Mouse (Mus musculus) heart, postnatal 0 days (tissue): ENCODE data around the gene Cptp. TPM values are rescaled to one million over a fixed set of nuclear protein-coding genes. Genes with fewer than 3 reads are reported as not detected.

Source experiments
- ATAC-seq: fragments of 200-750 bp; cut with Nextera tagmentation; 2 replicates; pipeline ENCODE4 v1.8.0; 2017; ENCODE audit warnings: low read depth, moderate number of reproducible peaks, moderate library complexity; ENCODE audit not compliant: insufficient read depth
- DNase-seq: peaks from one replicate; pipeline ENCODE4 v3.0.0-alpha.2; 2016; ENCODE audit warnings: low spot score
- H3K27ac ChIP-seq: fragments of 300-500 bp; sonication (generic); 2 replicates; pipeline ENCODE4 v1.5.1; 2014; ENCODE audit warnings: low read depth, mild to moderate bottlenecking
- H3K27me3 ChIP-seq: fragments of 300-500 bp; sonication (generic); 2 replicates; pipeline ENCODE4 v1.6.1; 2014; ENCODE audit warnings: low read length, mixed read lengths; ENCODE audit not compliant: control insufficient read depth, insufficient read depth
- H3K36me3 ChIP-seq: fragments of 300-500 bp; sonication (generic); replicated peaks from 2 replicates; pipeline ENCODE4 v1.6.1; 2014; ENCODE audit warnings: low read length, mixed read lengths; ENCODE audit not compliant: control insufficient read depth, insufficient read depth
- H3K4me1 ChIP-seq: fragments of 300-500 bp; sonication (generic); 2 replicates; pipeline ENCODE4 v1.6.1; 2014; ENCODE audit warnings: antibody characterized with exemption; ENCODE audit not compliant: control insufficient read depth, insufficient read depth
- H3K4me2 ChIP-seq: fragments of 300-500 bp; sonication (generic); 2 replicates; pipeline ENCODE4 v1.6.1; 2014; ENCODE audit warnings: low read depth, mild to moderate bottlenecking, low read length, moderate library complexity
- H3K4me3 ChIP-seq: fragments of 300-500 bp; sonication (generic); 2 replicates; pipeline ENCODE4 v1.5.1; 2014; ENCODE audit warnings: low read depth, low read length
- H3K9ac ChIP-seq: fragments of 300-500 bp; sonication (generic); replicated peaks from 2 replicates; pipeline ENCODE4 v1.6.1; 2014; ENCODE audit warnings: low read depth, low read length, mixed read lengths
- H3K9me3 ChIP-seq: fragments of 300-500 bp; sonication (generic); replicated peaks from 2 replicates; pipeline ENCODE4 v1.6.1; 2016; ENCODE audit warnings: low read length; ENCODE audit not compliant: control insufficient read depth
- CTCF ChIP-seq: IDR thresholded peaks from 2 replicates; pipeline ENCODE4 v1.5.1; 2016; ENCODE audit warnings: antibody characterized with exemption, control low read depth, low read depth
- EP300 ChIP-seq: IDR thresholded peaks from 2 replicates; pipeline ENCODE4 v1.6.1; 2016; ENCODE audit warnings: antibody characterized with exemption, low read depth
- WGBS: fragments of 180-500 bp; shearing (Covaris S2); extraction: QIAGEN DNeasy Blood & Tissue Kit; methylation state at CpG from one replicate; pipeline ENCODE4 v1.1.7; 2014; 5-methylcytosine and 5-hydroxymethylcytosine counted together
- polyA plus RNA-seq: library from polyadenylated mRNA; unstranded; fragments of >200 nt; fragmentation: Nextera tagmentation; extraction: Ambion mirVana; gene quantifications from 2 replicates; pipeline ENCODE4 v1.2.1, GENCODE M21; 2015
- total RNA-seq: library from RNA; depleted of rRNA; stranded (reverse); fragments of >200 nt; gene quantifications from 2 replicates; pipeline ENCODE4 v1.2.3, GENCODE M21; 2014; ENCODE audit warnings: low replicate concordance

Gene Cptp
- total and polyA plus RNA-seq, 2 experiments from 2014 or later: 7.2 to 11.8 TPM

DNA sequence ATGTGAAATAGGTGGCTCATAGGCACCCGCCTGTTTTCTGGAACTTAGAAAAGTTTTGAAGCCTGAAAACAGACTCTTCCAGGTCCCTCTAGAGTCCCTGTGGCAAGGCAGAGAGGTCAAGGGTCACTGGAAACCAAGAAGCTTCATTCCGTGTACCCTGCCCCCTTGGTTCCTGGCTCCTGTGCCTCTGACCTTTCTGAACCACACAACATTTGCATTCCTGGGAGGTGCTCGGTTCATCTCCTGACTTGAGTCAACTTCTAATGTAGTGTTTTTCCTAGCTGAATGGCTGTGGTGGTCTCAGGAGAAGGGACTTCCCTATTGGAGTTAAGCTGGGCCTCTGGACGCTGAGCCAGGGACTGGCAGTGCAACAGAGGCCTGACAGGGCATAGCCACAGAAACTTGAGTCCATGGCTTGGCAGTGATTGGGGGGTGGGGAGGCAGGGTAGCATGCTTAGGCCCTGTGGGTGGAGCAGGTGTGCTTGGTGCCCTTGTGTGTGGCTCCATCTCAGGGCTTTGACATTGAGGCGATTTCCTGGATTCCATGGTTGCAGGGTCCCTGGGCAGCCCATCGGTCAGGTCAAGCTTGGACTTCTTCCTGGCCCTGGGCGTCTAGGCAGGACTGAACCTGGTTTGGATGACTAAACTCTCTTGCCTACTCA is 20.7 kb downstream of the Cptp start:
- Histone ChIP-seq H3K9me3 (no peaks in the 10 kb centered on the region), H3K27me3 (no peaks in the 10 kb centered on the region), H3K4me3 (peak overlapping the region; percentile 63), H3K36me3 (no peaks in the 10 kb centered on the region), H3K9ac (0 out of 2 replicates have a peak overlapping the region, but pooled peaks have one; percentile 80), H3K4me1 (peaks cover 16% of the 10 kb centered on the region), H3K27ac (no peak overlapping the region), H3K4me2 (peak overlapping the region; percentile 74)
- peak; percentile 4 for DNase-seq
- 65% methylated on average over 7 of the region's 7 CpGs for WGBS
- no peak for TF ChIP-seq CTCF
- ATAC-seq: no peak

DNA sequence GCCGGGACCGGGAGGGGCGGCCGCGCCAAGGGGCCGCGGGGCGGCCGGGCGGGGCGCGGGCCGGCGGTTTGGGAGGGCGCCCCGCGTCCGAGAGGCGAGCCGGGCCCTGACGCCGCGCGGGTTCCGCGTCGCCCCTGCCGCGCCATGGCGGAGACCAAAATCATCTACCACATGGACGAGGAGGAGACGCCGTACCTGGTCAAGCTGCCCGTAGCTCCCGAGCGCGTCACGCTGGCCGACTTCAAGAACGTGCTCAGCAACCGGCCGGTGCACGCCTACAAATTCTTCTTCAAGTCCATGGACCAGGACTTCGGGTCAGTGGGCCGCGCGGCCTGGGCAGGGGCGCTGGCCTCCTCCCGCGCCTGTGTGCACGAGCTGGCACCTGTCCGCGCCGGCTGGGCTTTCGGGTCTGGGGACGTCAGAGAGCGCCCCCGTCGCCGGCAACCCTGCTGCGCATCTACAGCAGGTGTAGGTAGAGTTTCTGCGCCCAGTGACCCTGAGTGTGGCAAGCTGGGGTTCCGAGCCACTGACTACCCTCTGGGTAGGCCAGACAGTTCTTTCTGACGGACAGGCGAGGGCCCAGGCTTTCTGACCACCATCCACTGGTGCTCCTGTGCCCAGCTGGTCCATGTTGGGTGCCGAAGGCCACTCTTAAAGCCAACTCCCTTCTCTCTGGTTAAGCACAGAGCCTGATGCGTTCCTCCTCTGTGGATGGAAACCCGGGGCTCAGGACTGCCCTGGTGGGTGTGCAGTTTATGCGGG is 21.5 kb downstream of the Cptp start:
- WGBS: 2% methylated on average over 55 of the region's 69 CpGs
- DNase-seq (peak; percentile 11), ATAC-seq (peak; percentile 46)
- TF ChIP-seq CTCF (no peak), EP300 (no peak)
- Histone ChIP-seq H3K27me3 (no peaks in the 10 kb centered on the region), H3K4me1 (peaks cover 16% of the 10 kb centered on the region), H3K4me2 (peak overlapping the region; percentile 74), H3K9ac (peak overlapping the region; percentile 80), H3K9me3 (no peaks in the 10 kb centered on the region), H3K27ac (peak overlapping the region; percentile 49), H3K36me3 (no peaks in the 10 kb centered on the region), H3K4me3 (peak overlapping the region; percentile 63)

DNA sequence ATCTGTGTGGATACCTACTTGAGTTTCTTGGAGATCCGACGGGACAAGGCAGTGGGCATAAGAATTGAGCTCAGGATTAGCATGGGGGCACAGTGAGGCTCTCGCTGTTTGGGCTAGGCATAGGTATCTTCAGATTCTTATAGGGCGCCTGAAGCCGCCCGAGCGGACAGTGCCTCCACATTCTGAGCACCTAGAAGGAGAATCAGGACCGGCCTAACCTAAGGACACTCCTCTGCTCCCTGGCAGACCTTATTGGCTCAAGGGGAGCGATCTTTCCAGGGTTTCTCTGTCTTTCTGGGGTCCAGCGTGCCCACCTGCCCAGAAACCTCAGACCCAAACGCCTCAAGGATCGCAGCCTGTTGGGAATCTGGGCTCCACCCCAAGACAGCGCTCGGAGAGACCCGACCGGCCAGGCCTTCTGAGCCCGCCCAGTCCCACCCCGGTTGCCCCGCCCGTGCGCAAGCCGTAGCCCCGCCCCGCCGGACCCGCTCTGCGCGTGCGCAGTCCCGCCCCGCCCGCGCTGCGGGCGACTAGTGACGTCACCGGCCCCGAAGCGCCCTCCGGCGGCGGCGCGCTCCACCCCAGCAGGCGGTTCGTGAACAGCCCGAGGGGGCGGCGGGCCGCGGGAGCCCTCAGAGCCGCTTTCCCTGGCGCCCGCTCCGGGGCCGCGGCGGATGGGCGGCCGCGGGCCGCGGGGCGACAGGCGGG is 22.2 kb downstream of the Cptp start, which contains the start of gene Dvl1:
Dvl1 (plus strand) TSS at position 532 of the 708 bp plus-strand sequence.
- WGBS: 2% methylated on average over 43 of the region's 65 CpGs
- peak; percentile 94 for ATAC-seq
- no peaks in the 10 kb centered on the region for H3K9me3 ChIP-seq
- TF ChIP-seq CTCF: peak; percentile 39
- no peak for TF ChIP-seq EP300
- peak within 1 kb of the TSS; percentile 80 for H3K9ac ChIP-seq
- H3K4me2 ChIP-seq: peak within 1 kb of the TSS; percentile 74
- no peaks in the 10 kb centered on the region for H3K36me3 ChIP-seq
- DNase-seq: peak; percentile 88
- H3K27ac ChIP-seq: peak within 1 kb of the TSS; percentile 49
- peaks cover 16% of the 10 kb centered on the region for H3K4me1 ChIP-seq
- no peaks in the 10 kb centered on the region for H3K27me3 ChIP-seq
- peak within 1 kb of the TSS; percentile 63 for H3K4me3 ChIP-seq

DNA sequence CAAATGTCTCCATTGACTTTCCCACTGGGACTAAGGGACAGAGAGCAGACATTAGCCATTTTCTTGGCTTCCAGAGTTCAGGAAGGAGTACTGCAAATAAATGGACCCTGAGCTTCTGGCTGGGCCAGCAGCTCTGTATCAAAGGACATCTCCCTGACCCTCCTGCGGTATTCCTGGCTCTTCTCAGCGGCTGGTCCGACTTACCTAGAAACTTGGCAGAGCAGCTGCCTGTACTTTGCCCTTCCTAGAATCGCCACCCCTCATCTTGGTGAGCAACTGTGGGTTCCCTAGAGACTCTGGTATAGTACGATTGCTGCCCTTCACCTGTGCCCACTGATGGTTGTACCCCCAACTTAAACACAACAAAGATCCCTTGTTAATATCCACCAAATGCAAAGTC is 26.0 kb downstream of the Cptp start:
- H3K4me2 ChIP-seq: no peak overlapping the region
- H3K27me3 ChIP-seq: 0 out of 2 replicates have a peak, but pooled peaks cover 6% of the 10 kb centered on the region
- TF ChIP-seq EP300: no peak
- no peak for TF ChIP-seq CTCF
- no peak for ATAC-seq
- H3K36me3 ChIP-seq: no peaks in the 10 kb centered on the region
- no peak for DNase-seq
- peaks cover 20% of the 10 kb centered on the region for H3K4me1 ChIP-seq
- no peak overlapping the region for H3K4me3 ChIP-seq
- 82% methylated on average over 5 of the region's 5 CpGs for WGBS
- no peak overlapping the region for H3K27ac ChIP-seq
- no peak overlapping the region for H3K9ac ChIP-seq
- H3K9me3 ChIP-seq: no peaks in the 10 kb centered on the region

DNA sequence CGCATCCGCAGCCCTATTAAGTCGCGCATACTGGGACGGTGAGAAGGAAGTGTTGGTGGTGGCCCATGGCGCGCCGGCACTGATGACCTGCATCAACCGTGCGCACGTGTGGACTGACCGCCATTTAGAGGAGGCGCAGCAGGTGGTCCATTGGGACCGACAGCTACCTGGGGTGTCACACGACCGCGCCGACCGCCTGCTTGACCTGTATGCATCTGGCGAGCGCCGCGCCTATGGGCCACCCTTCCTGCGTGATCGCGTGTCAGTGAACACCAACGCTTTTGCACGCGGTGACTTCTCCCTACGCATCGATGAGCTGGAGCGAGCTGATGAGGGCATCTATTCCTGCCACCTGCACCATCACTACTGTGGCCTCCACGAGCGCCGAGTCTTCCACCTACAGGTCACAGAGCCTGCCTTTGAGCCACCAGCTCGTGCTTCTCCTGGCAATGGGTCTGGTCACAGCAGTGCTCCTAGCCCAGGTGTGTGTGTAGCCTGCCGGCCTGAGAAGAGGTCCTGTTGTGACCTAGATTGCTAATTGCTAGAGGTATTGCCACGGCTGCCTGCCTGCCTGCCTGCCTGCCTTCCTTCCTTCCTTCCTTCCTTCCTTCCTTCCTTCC is 27.5 kb downstream of the Cptp start:
- no peak for DNase-seq
- ATAC-seq: no peak
- peak overlapping the region; percentile 66 for H3K4me2 ChIP-seq
- no peak overlapping the region for H3K27ac ChIP-seq
- WGBS: 54% methylated on average over 38 of the region's 38 CpGs
- 0 out of 2 replicates have a peak, but pooled peaks cover 6% of the 10 kb centered on the region for H3K27me3 ChIP-seq
- H3K4me3 ChIP-seq: peak overlapping the region; percentile 46; the same call in 1 of the 2 replicates
- H3K4me1 ChIP-seq: peaks cover 18% of the 10 kb centered on the region; the same call in 1 of the 2 replicates
- no peak for TF ChIP-seq CTCF
- TF ChIP-seq EP300: no peak
- H3K9me3 ChIP-seq: no peaks in the 10 kb centered on the region
- H3K9ac ChIP-seq: no peak overlapping the region
- no peaks in the 10 kb centered on the region for H3K36me3 ChIP-seq
